Mouse (Mus musculus) cerebellum, postnatal 4 days (tissue): Measurements from ENCODE around the gene Lca5l.
"Not testable (repeated sequence)": the region's sequence is repeated elsewhere in the genome, so short reads cannot be mapped to it uniquely, and the experiment has no call there.

Experiments
- DNase-seq, 2 experiments: peaks; one replicate each; pipeline ENCODE4 v3.0.0; 2022; ENCODE audit warnings: low spot score in 2 of 2, mixed read lengths in 1 of 2

Lca5l gene

GRCm38 (mm10) chr16:96165723-96166264, 26.3 kb downstream of the Lca5l start:
- no peak for DNase-seq

- DNase-seq, result no peak
Measured at GRCm38 (mm10) chr16:96161336-96161735, 30.7 kb downstream of the Lca5l start.

GRCm38 (mm10) chr16:96160927-96161326, 31.1 kb downstream of the Lca5l start:
- DNase-seq, result peak in 1 of 2 experiments; percentile 15

GRCm38 (mm10) chr16:96159794-96160346, 32.2 kb downstream of the Lca5l start:
- DNase-seq, result no peak

- DNase-seq, result peak; percentile 60 to 78
Measured at GRCm38 (mm10) chr16:96159091-96159731, 32.9 kb downstream of the Lca5l start.

GRCm38 (mm10) chr16:96158511-96159080, 33.5 kb downstream of the Lca5l start:
- DNase-seq, result no peak

GRCm38 (mm10) chr16:96157171-96157570, 34.9 kb downstream of the Lca5l start:
- no peak for DNase-seq

GRCm38 (mm10) chr16:96156019-96156418, 36.1 kb downstream of the Lca5l start:
- DNase-seq, result no peak

- DNase-seq, result no peak
Measured at GRCm38 (mm10) chr16:96154476-96154875, 37.6 kb downstream of the Lca5l start.

- peak; percentile 45 to 80 for DNase-seq
Measured at GRCm38 (mm10) chr16:96151551-96151950, 40.5 kb downstream of the Lca5l start.

GRCm38 (mm10) chr16:96150995-96151394, 41.1 kb downstream of the Lca5l start:
- DNase-seq, result no peak

GRCm38 (mm10) chr16:96149311-96149710, 42.8 kb downstream of the Lca5l start:
- no peak for DNase-seq

- no peak for DNase-seq
Measured at GRCm38 (mm10) chr16:96148834-96149233, 43.2 kb downstream of the Lca5l start.

- no peak for DNase-seq
Measured at GRCm38 (mm10) chr16:96145814-96146213, 46.3 kb downstream of the Lca5l start.

- peak; percentile 100 for DNase-seq
Measured at GRCm38 (mm10) chr16:96145110-96145800, 46.8 kb downstream of the Lca5l start, which contains the start of gene Wrb. Gene Wrb (plus strand): TSS chr16:96145407.

GRCm38 (mm10) chr16:96144748-96145109, 47.3 kb downstream of the Lca5l start:
- DNase-seq, result not testable (repeated sequence)

- DNase-seq, result no peak
Measured at GRCm38 (mm10) chr16:96128466-96128865, 63.6 kb downstream of the Lca5l start.

- peak; percentile 96 to 99 for DNase-seq
Measured at GRCm38 (mm10) chr16:96127657-96128344, 64.3 kb downstream of the Lca5l start, which contains the start of gene Hmgn1. Gene Hmgn1 (minus strand): TSS chr16:96127729.

GRCm38 (mm10) chr16:96127288-96127656, 64.8 kb downstream of the Lca5l start:
- no peak for DNase-seq

- no peak for DNase-seq
Measured at GRCm38 (mm10) chr16:96126684-96127171, 65.3 kb downstream of the Lca5l start.

- no peak for DNase-seq
Measured at GRCm38 (mm10) chr16:96120022-96120623, 71.9 kb downstream of the Lca5l start.
